Mouse (Mus musculus) bone marrow macrophage, adult 2 months (primary cell): ENCODE measurements at regions not wholly inside any gene's neighbourhood (a gene's known extent, or its start where the extent isn't known, plus 50 kb on each side); places are given as distances from the start of the nearest gene placed in this dataset.

Source experiments
- CTCF ChIP-seq: IDR thresholded peaks from 2 replicates; pipeline ENCODE4 v1.5.1; 2012; ENCODE audit warnings: low read depth, mild to moderate bottlenecking, low read length, moderate library complexity
- POLR2A ChIP-seq: IDR thresholded peaks from 2 replicates; pipeline ENCODE4 v1.6.1; 2012; ENCODE audit warnings: mild to moderate bottlenecking, low read depth, low read length, borderline replicate concordance

DNA sequence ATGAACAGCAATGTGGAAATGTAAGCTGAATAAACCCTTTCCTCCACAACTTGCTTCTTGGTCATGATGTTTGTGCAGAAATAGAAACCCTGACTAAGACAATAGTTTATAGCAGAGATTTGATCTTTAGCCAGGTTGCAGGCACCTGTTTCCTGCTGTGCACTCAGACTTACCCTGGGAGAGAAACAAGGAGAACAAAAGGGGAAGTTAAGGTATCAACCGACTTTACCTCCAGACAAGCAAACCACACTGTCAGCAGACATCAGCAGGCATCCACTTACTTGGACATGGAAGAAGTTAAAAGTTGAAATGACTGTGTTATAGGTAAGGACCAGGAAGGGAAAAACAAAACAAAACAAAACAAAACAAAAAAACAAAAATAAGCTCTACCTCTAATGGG is 323.7 kb upstream of the Sphkap start:
- no peak for TF ChIP-seq CTCF
- no peak for TF ChIP-seq POLR2A
